22 mouse cellular contexts compared by ENCODE assay signal in genomic region chr9:119804501-119804847, GRCm38 (mm10). TPM values are rescaled to one million over a fixed set of nuclear protein-coding genes. Genes with fewer than 3 reads are reported as not detected.
DNase-seq lines count a peak whose midpoint lies in the region; ATAC-seq lines count a peak whose summit lies in the region.
"Had no signal": no experiment of that assay in that cellular context is flagged by ENCODE, and none has a peak within 500 bp of the region (broad histone marks: within the 10 kb centered on the region; RNA-seq: fewer than 3 reads in every experiment).

No protein-coding gene starts in this region.

- DNase-seq in hindbrain, embryonic 10.5 days (ENCODE audit: low spot score), result no peak
- DNase-seq in CD4-positive helper T cell, adult 2 months (ENCODE audit: low read depth, low spot score), result peak; percentile 9
- DNase-seq in lung, postnatal 4 days, result no peak
- DNase-seq in gastrocnemius, adult 18-20 months (ENCODE audit: low spot score), result no peak
- DNase-seq: adrenal gland, adult 8-10 months; cerebellum, postnatal 10 days; gastrocnemius, postnatal 36 days; kidney, adult 2 months; kidney, postnatal 14 days; left cerebral cortex, postnatal 4 days; liver; right cerebral cortex, postnatal 25 days had no signal

- no peaks in the 10 kb centered on the region for H3K36me3 ChIP-seq in hindbrain, embryonic 10.5 days
- no peaks in the 10 kb centered on the region for H3K36me3 ChIP-seq in hindbrain, embryonic 12.5 days

- H3K4me3 ChIP-seq in hindbrain, embryonic 10.5 days, result no peak overlapping the region
- no peak overlapping the region for H3K4me3 ChIP-seq in hindbrain, embryonic 12.5 days
- H3K4me3 ChIP-seq: layer of hippocampus, adult 2 months had no signal

- peaks cover 34% of the 10 kb centered on the region for H3K4me1 ChIP-seq in hindbrain, embryonic 10.5 days (replicated peaks)
- H3K4me1 ChIP-seq in hindbrain, embryonic 12.5 days, result peaks cover 25% of the 10 kb centered on the region

- 92% methylated on average over 11 of the region's 11 CpGs for WGBS in hindbrain, embryonic 10.5 days
- 90% methylated on average over 11 of the region's 11 CpGs for WGBS in hindbrain, embryonic 12.5 days

- peaks cover 16% of the 10 kb centered on the region for H3K27me3 ChIP-seq in hindbrain, embryonic 10.5 days (ENCODE audit: insufficient read depth, poor library complexity, severe bottlenecking)
- H3K27me3 ChIP-seq in hindbrain, embryonic 12.5 days, result 0 out of 2 replicates have a peak, but pooled peaks cover 4% of the 10 kb centered on the region

- ATAC-seq in hindbrain, embryonic 12.5 days (ENCODE audit: low FRiP score), result no peak
- 0 out of 2 replicates have a peak, but pooled peaks have one; percentile 20 for ATAC-seq in common myeloid progenitor, adult 5-6 weeks (replicated peaks; ENCODE audit: low read depth, poor library complexity, severe bottlenecking)
- ATAC-seq in megakaryocyte progenitor cell, adult 5-6 weeks (replicated peaks; ENCODE audit: poor library complexity), result 0 out of 2 replicates have a peak, but pooled peaks have one; percentile 5
- ATAC-seq: lung, postnatal 0 days had no signal

- peak overlapping the region; percentile 71; the same call in 1 of the 2 replicates for H3K27ac ChIP-seq in hindbrain, embryonic 10.5 days
- H3K27ac ChIP-seq in hindbrain, embryonic 12.5 days, result no peak overlapping the region
- H3K27ac ChIP-seq: layer of hippocampus, adult 2 months had no signal

- H3K9ac ChIP-seq in hindbrain, embryonic 12.5 days, result no peak overlapping the region

- H3K4me2 ChIP-seq in hindbrain, embryonic 12.5 days (replicated peaks), result no peak overlapping the region

- H3K9me3 ChIP-seq in hindbrain, embryonic 10.5 days, result no peaks in the 10 kb centered on the region
- H3K9me3 ChIP-seq in hindbrain, embryonic 12.5 days (replicated peaks), result no peaks in the 10 kb centered on the region

RNA-seq across cellular contexts. Expression of gene Scn11a, which starts 20.8 kb away (rescaled TPM):
- polyA plus RNA-seq in hindbrain, embryonic 10.5 days (2016; fragmentation: Nextera tagmentation; extraction: Ambion mirVana), result 0.08 and 0.10 TPM in 2 replicates
- 0.10 and 0.20 TPM in 2 replicates for polyA plus RNA-seq in hindbrain, embryonic 12.5 days (2016; fragmentation: Nextera tagmentation; extraction: Ambion mirVana)
- not detected in 2 replicates for total RNA-seq in common myeloid progenitor, adult 5-6 weeks (2017)
- total RNA-seq in megakaryocyte progenitor cell, adult 5-6 weeks (2015), result not detected in 2 replicates
- not detected in 2 replicates for total RNA-seq in megakaryocyte progenitor cell, adult 5-6 weeks (2017)
- total RNA-seq in gastrocnemius, adult 18-20 months (2021), result not detected
- total RNA-seq: adrenal gland, adult 8-10 months; gastrocnemius, postnatal 36 days; layer of hippocampus, adult 2 months; megakaryocyte-erythroid progenitor cell, adult 5-6 weeks; neutrophil, adult 5-6 weeks had no signal
- polyA plus RNA-seq: heart, embryonic 16.5 days; lung, postnatal 0 days; spleen, adult 2 months; stomach, embryonic 14.5 days had no signal
